Mouse (Mus musculus): ENCODE data around the gene Sh3gl3. TPM values are rescaled to one million over a fixed set of nuclear protein-coding genes. Genes with fewer than 3 reads are reported as not detected.

Gene Sh3gl3
- polyA plus RNA-seq, 1 experiment = not detected

DNA sequence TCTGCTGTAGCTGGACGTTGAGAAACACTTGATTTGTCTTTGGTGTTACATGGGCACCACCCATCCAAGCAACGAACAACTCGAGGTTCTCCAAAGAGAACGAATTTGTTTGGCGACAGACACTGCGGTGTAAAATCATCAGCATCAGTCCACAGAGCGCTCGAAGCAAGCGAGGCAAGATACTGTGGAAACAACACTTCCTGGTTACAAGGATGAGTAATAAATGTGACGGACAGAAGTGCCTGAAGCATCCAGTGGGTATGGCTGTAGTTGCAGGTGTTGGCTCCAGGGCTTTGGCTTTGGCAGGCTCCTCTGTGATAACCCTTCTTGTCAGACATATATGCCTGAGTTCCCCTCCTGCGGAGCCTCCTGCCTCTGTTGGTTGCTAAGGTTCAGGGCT, 18.0 kb downstream of the Sh3gl3 start:
- Histone ChIP-seq H3K4me1 (ENCODE audit: control insufficient read depth, insufficient read depth, low read length) (no peaks in the 10 kb centered on the region), H3K27ac (ENCODE audit: insufficient read depth, low read depth, low read length) (no peak overlapping the region), H3K4me3 (ENCODE audit: insufficient read depth, low read length) (no peak overlapping the region)
- TF ChIP-seq POLR2A (IDR thresholded peaks at IDR 0.05; ENCODE audit: borderline replicate concordance, low read depth, low read length) (no peak), CTCF (IDR thresholded peaks at IDR 0.05; ENCODE audit: low read depth, low read length) (no peak)

DNA sequence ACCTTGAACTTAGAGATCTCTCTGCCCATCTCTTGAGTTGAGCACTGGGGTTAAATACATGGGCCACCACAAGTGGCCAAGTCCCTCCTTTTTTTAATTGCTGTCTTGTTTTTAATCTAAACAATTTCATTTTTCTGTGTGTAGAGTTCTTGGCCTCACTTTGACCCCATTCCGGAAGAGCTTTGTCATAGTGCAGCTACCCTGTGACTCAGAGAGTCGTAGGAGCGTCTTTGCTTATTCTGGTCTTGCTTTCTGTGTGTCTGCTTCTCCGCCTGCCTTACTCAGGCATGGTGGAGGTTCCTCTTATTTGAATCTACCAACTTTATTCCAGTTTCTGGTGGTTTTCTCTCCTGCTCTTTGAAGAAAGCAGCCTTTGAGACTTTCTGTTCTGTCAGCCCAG, 18.9 kb downstream of the Sh3gl3 start:
- Histone ChIP-seq H3K27ac (ENCODE audit: insufficient read depth, low read depth, low read length) (no peak overlapping the region), H3K4me1 (ENCODE audit: control insufficient read depth, insufficient read depth, low read length) (no peaks in the 10 kb centered on the region), H3K4me3 (ENCODE audit: insufficient read depth, low read length) (no peak overlapping the region)
- TF ChIP-seq CTCF (IDR thresholded peaks at IDR 0.05; ENCODE audit: low read depth, low read length) (no peak), POLR2A (IDR thresholded peaks at IDR 0.05; ENCODE audit: borderline replicate concordance, low read depth, low read length) (no peak)

DNA sequence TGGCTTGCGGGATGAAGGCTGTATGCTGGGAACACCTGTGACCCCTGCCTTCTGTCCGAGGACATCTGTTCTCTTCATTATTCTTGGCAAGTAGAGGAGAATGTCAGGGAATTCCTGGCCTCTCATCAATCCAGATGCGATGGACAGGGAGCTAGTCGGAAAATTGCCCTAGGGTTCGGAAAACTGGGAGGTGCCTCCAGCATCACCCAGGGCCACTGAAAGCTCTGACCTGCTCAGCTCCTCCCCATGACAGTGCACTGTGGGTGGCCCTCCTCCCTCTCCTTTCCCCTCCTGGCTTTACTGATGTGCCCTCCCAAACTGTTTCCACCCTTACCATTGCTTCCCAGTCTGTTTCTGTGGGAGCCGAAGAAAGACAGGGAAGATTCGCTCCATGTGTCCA, 29.5 kb downstream of the Sh3gl3 start:
- TF ChIP-seq CTCF (IDR thresholded peaks at IDR 0.05; ENCODE audit: low read depth, low read length) = no peak
- TF ChIP-seq POLR2A (IDR thresholded peaks at IDR 0.05; ENCODE audit: borderline replicate concordance, low read depth, low read length) = no peak
- no peaks in the 10 kb centered on the region for H3K4me1 ChIP-seq (ENCODE audit: control insufficient read depth, insufficient read depth, low read length)
- no peak overlapping the region for H3K27ac ChIP-seq (ENCODE audit: insufficient read depth, low read depth, low read length)
- H3K4me3 ChIP-seq (ENCODE audit: insufficient read depth, low read length) = no peak overlapping the region

GRCm38 (mm10) chr7:82204014-82204784, 30.6 kb downstream of the Sh3gl3 start:
- no peak for TF ChIP-seq POLR2A (IDR thresholded peaks at IDR 0.05; ENCODE audit: borderline replicate concordance, low read depth, low read length)
- TF ChIP-seq CTCF (IDR thresholded peaks at IDR 0.05; ENCODE audit: low read depth, low read length) = no peak
- H3K4me3 ChIP-seq (ENCODE audit: insufficient read depth, low read length) = no peak overlapping the region
- no peaks in the 10 kb centered on the region for H3K4me1 ChIP-seq (ENCODE audit: control insufficient read depth, insufficient read depth, low read length)
- no peak overlapping the region for H3K27ac ChIP-seq (ENCODE audit: insufficient read depth, low read depth, low read length)

- TF ChIP-seq CTCF (IDR thresholded peaks at IDR 0.05; ENCODE audit: low read depth, low read length) (no peak), POLR2A (IDR thresholded peaks at IDR 0.05; ENCODE audit: borderline replicate concordance, low read depth, low read length) (no peak)
- Histone ChIP-seq H3K4me3 (ENCODE audit: insufficient read depth, low read length) (no peak overlapping the region), H3K27ac (ENCODE audit: insufficient read depth, low read depth, low read length) (no peak overlapping the region), H3K4me1 (ENCODE audit: control insufficient read depth, insufficient read depth, low read length) (no peaks in the 10 kb centered on the region)
These were observed 31.3 kb downstream of the Sh3gl3 start for GRCm38 (mm10) chr7:82204975-82205374.

GRCm38 (mm10) chr7:82206787-82207186, 33.1 kb downstream of the Sh3gl3 start:
- no peak overlapping the region for H3K27ac ChIP-seq (ENCODE audit: insufficient read depth, low read depth, low read length)
- TF ChIP-seq POLR2A (IDR thresholded peaks at IDR 0.05; ENCODE audit: borderline replicate concordance, low read depth, low read length) = no peak
- TF ChIP-seq CTCF (IDR thresholded peaks at IDR 0.05; ENCODE audit: low read depth, low read length) = no peak
- no peaks in the 10 kb centered on the region for H3K4me1 ChIP-seq (ENCODE audit: control insufficient read depth, insufficient read depth, low read length)
- H3K4me3 ChIP-seq (ENCODE audit: insufficient read depth, low read length) = no peak overlapping the region

GRCm38 (mm10) chr7:82221380-82221933, 47.8 kb downstream of the Sh3gl3 start:
- TF ChIP-seq POLR2A (IDR thresholded peaks at IDR 0.05; ENCODE audit: borderline replicate concordance, low read depth, low read length) (no peak), CTCF (IDR thresholded peaks at IDR 0.05; ENCODE audit: low read depth, low read length) (no peak)
- H3K27ac ChIP-seq (ENCODE audit: insufficient read depth, low read depth, low read length) = no peak overlapping the region
- H3K4me3 ChIP-seq (ENCODE audit: insufficient read depth, low read length) = no peak overlapping the region
- H3K4me1 ChIP-seq (ENCODE audit: control insufficient read depth, insufficient read depth, low read length) = no peaks in the 10 kb centered on the region

DNA sequence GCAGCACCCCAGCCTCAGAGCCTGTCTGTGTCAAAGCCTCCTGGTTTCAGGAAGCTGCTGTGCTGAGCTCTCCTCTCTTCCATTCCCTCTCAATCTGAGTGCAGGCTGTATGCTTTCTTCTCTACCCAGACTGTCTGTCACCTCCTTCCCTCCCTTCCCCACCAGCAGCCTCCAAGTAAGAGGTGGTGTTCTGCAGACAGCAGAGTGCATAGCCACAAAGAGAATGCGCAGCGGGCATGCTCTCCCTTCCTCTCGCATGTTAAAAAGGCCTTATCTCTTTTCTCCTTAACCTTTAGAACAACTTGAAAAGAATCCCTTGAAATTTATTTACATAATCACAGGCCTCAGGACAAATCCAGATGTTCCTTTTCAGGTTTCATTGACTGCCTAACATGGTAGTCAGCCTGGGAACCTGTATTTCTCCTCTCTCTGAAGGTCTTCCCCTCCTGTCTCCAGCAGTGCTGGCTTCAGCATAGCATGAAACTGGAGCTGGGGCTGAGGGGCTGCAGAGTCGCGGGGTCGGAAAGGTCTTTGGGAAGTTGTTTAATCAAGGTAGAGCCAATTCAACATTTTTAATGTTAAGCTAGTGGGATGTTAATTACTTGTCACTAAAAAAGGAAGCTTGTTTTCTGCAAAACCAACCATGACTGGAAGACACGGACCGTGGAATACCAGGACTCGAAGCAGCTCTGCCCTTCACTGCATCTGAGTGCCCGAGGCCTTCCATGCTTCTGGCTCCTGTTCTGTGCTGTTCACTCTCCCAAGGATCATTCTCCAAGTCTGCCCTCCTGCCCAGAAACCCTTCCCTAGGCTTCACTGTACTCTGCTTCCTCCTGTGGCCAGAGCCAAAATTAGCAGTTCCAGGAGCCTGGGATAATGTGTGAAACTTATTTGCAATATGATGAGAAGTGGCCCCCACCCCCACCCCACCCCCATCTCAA, 50.5 kb downstream of the Sh3gl3 start:
- H3K4me3 ChIP-seq (ENCODE audit: insufficient read depth, low read length) = no peak overlapping the region
- H3K27ac ChIP-seq (ENCODE audit: insufficient read depth, low read depth, low read length) = no peak overlapping the region
- TF ChIP-seq POLR2A (IDR thresholded peaks at IDR 0.05; ENCODE audit: borderline replicate concordance, low read depth, low read length) = no peak
- TF ChIP-seq CTCF (IDR thresholded peaks at IDR 0.05; ENCODE audit: low read depth, low read length) = no peak
- no peaks in the 10 kb centered on the region for H3K4me1 ChIP-seq (ENCODE audit: control insufficient read depth, insufficient read depth, low read length)

GRCm38 (mm10) chr7:82233201-82233600, 59.6 kb downstream of the Sh3gl3 start:
- Histone ChIP-seq H3K27ac (ENCODE audit: insufficient read depth, low read depth, low read length) (no peak overlapping the region), H3K4me1 (ENCODE audit: control insufficient read depth, insufficient read depth, low read length) (no peaks in the 10 kb centered on the region), H3K4me3 (ENCODE audit: insufficient read depth, low read length) (no peak overlapping the region)
- no peak for TF ChIP-seq POLR2A (IDR thresholded peaks at IDR 0.05; ENCODE audit: borderline replicate concordance, low read depth, low read length)
- TF ChIP-seq CTCF (IDR thresholded peaks at IDR 0.05; ENCODE audit: low read depth, low read length) = no peak
